Mouse (Mus musculus) cortical plate, adult 2 months (tissue): ENCODE measurements at regions not wholly inside any gene's neighbourhood (a gene's known extent, or its start where the extent isn't known, plus 50 kb on each side); places are given as distances from the start of the nearest gene placed in this dataset.

Experiments used
- CTCF ChIP-seq: fragments of 200-500 bp; IDR thresholded peaks from 2 replicates; pipeline ENCODE4 v1.5.1; 2011; ENCODE audit warnings: mild to moderate bottlenecking, control low read depth, low read length; ENCODE audit not compliant: insufficient read depth; ENCODE audit errors: extremely low read depth
- POLR2A ChIP-seq: fragments of 200-500 bp; IDR thresholded peaks from 2 replicates; pipeline ENCODE4 v1.6.1; 2011; ENCODE audit warnings: mild to moderate bottlenecking, low read length, control low read depth; ENCODE audit not compliant: insufficient read depth; ENCODE audit errors: extremely low read depth

- TF ChIP-seq CTCF (no peak), POLR2A (no peak)
These were observed 94.6 kb upstream of the Ttc29 start for GRCm38 (mm10) chr8:78118493-78118892.
